Mouse (Mus musculus): ENCODE data around the gene Bysl. TPM values are rescaled to one million over a fixed set of nuclear protein-coding genes. Genes with fewer than 3 reads are reported as not detected.

Bysl gene
- total and polyA plus RNA-seq, 3 experiments: 69.3 to 85.4 TPM; not detected in 1

DNA sequence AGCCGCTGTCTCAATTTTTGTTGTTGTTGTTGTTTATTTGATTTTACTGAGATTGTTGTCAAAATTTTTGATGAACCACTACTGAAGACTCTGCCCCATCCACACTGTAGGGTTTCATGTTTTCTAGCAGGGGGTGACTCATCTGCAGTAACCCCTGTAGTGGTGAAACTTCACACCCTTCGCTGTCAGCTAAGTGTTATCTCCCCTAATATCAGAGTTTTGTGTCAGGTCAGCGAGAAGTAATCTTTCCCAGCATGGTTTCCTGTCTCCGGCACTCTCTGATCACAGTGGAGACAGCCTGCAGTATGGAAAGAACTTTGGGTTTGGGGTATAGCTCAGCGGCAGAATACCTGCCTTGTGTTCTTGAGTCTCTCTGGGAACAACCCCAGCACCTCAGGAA is 46.7 kb downstream of the Bysl start (continued):
- TF ChIP-seq MXI1 (IDR thresholded peaks at IDR 0.05; ENCODE audit: low read depth, low read length) (peak; percentile 18; the same call in 1 of the 2 replicates), ZC3H11A (IDR thresholded peaks at IDR 0.05; ENCODE audit: low read depth, low read length) (no peak), JUND (IDR thresholded peaks at IDR 0.05; ENCODE audit: low read depth, low read length) (no peak), CHD2 (IDR thresholded peaks at IDR 0.05; ENCODE audit: low read length) (no peak), NRF1 (IDR thresholded peaks at IDR 0.05; ENCODE audit: insufficient read depth, low read depth, low read length, poor library complexity, severe bottlenecking) (no peak), ZKSCAN1 (IDR thresholded peaks at IDR 0.05; ENCODE audit: low read depth, low read length) (no peak), TBP (IDR thresholded peaks at IDR 0.05; ENCODE audit: low read depth, low read length) (no peak), ETS1 (IDR thresholded peaks at IDR 0.05; ENCODE audit: low read depth, low read length) (peak; percentile 34; the same call in 1 of the 2 replicates), SIN3A (IDR thresholded peaks at IDR 0.05; ENCODE audit: low read length) (0 out of 2 replicates have a peak, but pooled peaks have one; percentile 28), NELFE (IDR thresholded peaks at IDR 0.05; ENCODE audit: low read depth, low read length) (no peak), EP300 (IDR thresholded peaks at IDR 0.05; ENCODE audit: low read depth in 1 of 2, low read length in 2 of 2) (peak; percentile 63 to 70), CTCF (IDR thresholded peaks at IDR 0.05 in 2 of 3, conservative IDR thresholded peaks at IDR 0.05 in 1 of 3; ENCODE audit: control insufficient read depth in 1 of 3, insufficient read depth in 1 of 3, low read depth in 2 of 3, low read length in 3 of 3, poor library complexity in 1 of 3, severe bottlenecking in 1 of 3) (no peak), RAD21 (IDR thresholded peaks at IDR 0.05; ENCODE audit: low read depth, low read length) (no peak)

DNA sequence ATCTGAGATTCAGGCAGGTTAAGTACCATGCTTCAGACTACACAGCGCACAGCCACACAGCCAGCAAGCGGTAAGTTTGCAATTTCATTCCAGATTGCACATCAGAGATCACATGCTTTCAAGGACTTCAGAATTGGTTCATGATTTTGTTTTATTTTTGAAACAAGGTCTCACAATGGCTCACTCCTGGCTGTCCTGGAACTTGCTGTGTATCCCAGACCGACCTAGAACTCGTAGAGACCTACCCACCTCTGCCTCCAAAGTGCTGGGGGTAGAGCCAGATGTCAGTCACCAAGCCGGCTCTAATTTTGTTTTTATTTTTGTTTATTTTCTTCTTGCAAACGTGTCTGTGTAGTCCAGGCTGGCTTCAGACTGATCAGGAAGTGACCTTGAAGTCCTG is 48.4 kb downstream of the Bysl start:
- DNase-seq (ENCODE audit: low read depth, low spot score): no peak
- no peak overlapping the region for H3K4me3 ChIP-seq (ENCODE audit: control insufficient read depth in 1 of 2, insufficient read depth in 1 of 2, low read depth in 2 of 2, low read length in 2 of 2)
- no peak for TF ChIP-seq E2F4 (IDR thresholded peaks at IDR 0.05; ENCODE audit: borderline replicate concordance, low read depth, low read length)
- no peaks in the 10 kb centered on the region for H3K79me2 ChIP-seq (ENCODE audit: control insufficient read depth, insufficient read depth, low read length, poor library complexity)
- H3K27me3 ChIP-seq (ENCODE audit: control insufficient read depth in 1 of 2, insufficient read depth in 2 of 2, low read length in 2 of 2): no peaks in the 10 kb centered on the region
- H3K27ac ChIP-seq (ENCODE audit: control insufficient read depth, low read depth, low read length): no peak overlapping the region
- H3K9me3 ChIP-seq (replicated peaks; ENCODE audit: insufficient read depth, low read length): no peaks in the 10 kb centered on the region
- H3K4me1 ChIP-seq (ENCODE audit: control insufficient read depth in 1 of 2, insufficient read depth in 2 of 2, low read length in 2 of 2): peaks cover 8 to 12% of the 10 kb centered on the region in 2 experiments
- no peak overlapping the region for H3K9ac ChIP-seq (ENCODE audit: control insufficient read depth, low read depth, low read length, poor library complexity, severe bottlenecking)
- H3K36me3 ChIP-seq (ENCODE audit: control insufficient read depth in 1 of 2, insufficient read depth in 2 of 2, low read length in 2 of 2): peaks cover 0 to 8% of the 10 kb centered on the region in 2 experiments; a peak in 2 of 4 replicates

DNA sequence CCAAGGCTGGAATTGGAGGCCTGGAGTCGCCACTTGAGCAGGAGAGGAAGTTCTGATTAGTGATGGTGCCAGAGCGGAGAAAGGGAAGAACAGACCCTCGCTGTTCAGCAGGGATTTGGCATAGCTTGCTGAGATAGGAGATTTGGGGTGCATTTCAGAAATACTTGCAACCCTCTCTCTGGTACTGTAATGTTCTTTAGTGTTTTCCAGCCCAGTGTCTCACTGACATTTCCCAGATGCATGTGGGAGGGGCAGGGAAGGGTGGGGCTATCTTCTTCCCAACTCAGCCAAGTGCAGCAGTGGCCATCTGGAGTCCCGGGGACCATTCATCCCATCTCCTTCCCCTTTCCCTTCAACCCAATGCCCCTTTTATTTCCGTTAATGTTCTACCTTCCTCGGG is 51.6 kb downstream of the Bysl start:
- H3K4me1 ChIP-seq (ENCODE audit: control insufficient read depth in 1 of 2, insufficient read depth in 2 of 2, low read length in 2 of 2): peaks cover 6 to 9% of the 10 kb centered on the region in 2 experiments; a peak in 3 of 4 replicates
- no peak overlapping the region for H3K4me3 ChIP-seq (ENCODE audit: control insufficient read depth in 1 of 2, insufficient read depth in 1 of 2, low read depth in 2 of 2, low read length in 2 of 2)
- H3K79me2 ChIP-seq (ENCODE audit: control insufficient read depth, insufficient read depth, low read length, poor library complexity): no peaks in the 10 kb centered on the region
- TF ChIP-seq MAZ (IDR thresholded peaks at IDR 0.05; ENCODE audit: low read depth, low read length) (no peak), POLR2A (IDR thresholded peaks at IDR 0.05; ENCODE audit: control insufficient read depth in 1 of 2, insufficient read depth in 1 of 2, low read depth in 1 of 2, low read length in 2 of 2, poor library complexity in 1 of 2) (no peak), RCOR1 (IDR thresholded peaks at IDR 0.05; ENCODE audit: low read depth, low read length) (no peak), USF1 (IDR thresholded peaks at IDR 0.05; ENCODE audit: low read depth, low read length) (no peak), E2F4 (IDR thresholded peaks at IDR 0.05; ENCODE audit: borderline replicate concordance, low read depth, low read length) (no peak), HCFC1 (IDR thresholded peaks at IDR 0.05; ENCODE audit: low read depth, low read length) (no peak), MYB (IDR thresholded peaks at IDR 0.05; ENCODE audit: low read depth, low read length) (no peak), JUND (IDR thresholded peaks at IDR 0.05; ENCODE audit: low read depth, low read length) (no peak), TAL1 (IDR thresholded peaks at IDR 0.05; ENCODE audit: low read length) (no peak), NRF1 (IDR thresholded peaks at IDR 0.05; ENCODE audit: insufficient read depth, low read depth, low read length, poor library complexity, severe bottlenecking) (no peak), KAT2A (conservative IDR thresholded peaks at IDR 0.05; ENCODE audit: low read depth, low read length) (no peak), ETS1 (IDR thresholded peaks at IDR 0.05; ENCODE audit: low read depth, low read length) (no peak)
- peaks cover 0 to 6% of the 10 kb centered on the region in 2 experiments; a peak in 2 of 4 replicates for H3K36me3 ChIP-seq (ENCODE audit: control insufficient read depth in 1 of 2, insufficient read depth in 2 of 2, low read length in 2 of 2)
- H3K9me3 ChIP-seq (replicated peaks; ENCODE audit: insufficient read depth, low read length): no peaks in the 10 kb centered on the region
- no peak overlapping the region for H3K9ac ChIP-seq (ENCODE audit: control insufficient read depth, low read depth, low read length, poor library complexity, severe bottlenecking)
- no peak overlapping the region for H3K27ac ChIP-seq (ENCODE audit: control insufficient read depth, low read depth, low read length)
- H3K27me3 ChIP-seq (ENCODE audit: control insufficient read depth in 1 of 2, insufficient read depth in 2 of 2, low read length in 2 of 2): no peaks in the 10 kb centered on the region
- no peak for DNase-seq (ENCODE audit: low read depth, low spot score)

Measured in MEL (cell line).